Mouse (Mus musculus) embryonic facial prominence, embryonic 14.5 days (tissue): ENCODE measurements around the gene Gm20388. TPM values are rescaled to one million over a fixed set of nuclear protein-coding genes. Genes with fewer than 3 reads are reported as not detected.

Source experiments
- ATAC-seq: fragments of 200-750 bp; cut with Nextera tagmentation; 2 replicates; pipeline ENCODE4 v1.8.0; 2017; ENCODE audit warnings: low read depth, moderate number of reproducible peaks, moderate TSS enrichment
- DNase-seq: peaks from one replicate; pipeline ENCODE4 v3.0.0-alpha.2; 2015; ENCODE audit warnings: low spot score
- H3K27ac ChIP-seq: fragments of 300-500 bp; sonication (generic); replicated peaks from 2 replicates; pipeline ENCODE4 v1.5.1; 2014; ENCODE audit warnings: low read depth, mild to moderate bottlenecking, low read length, moderate library complexity
- H3K27me3 ChIP-seq: fragments of 300-500 bp; sonication (generic); replicated peaks from 2 replicates; pipeline ENCODE4 v1.6.1; 2014; ENCODE audit warnings: low read length; ENCODE audit not compliant: control insufficient read depth, insufficient read depth
- H3K36me3 ChIP-seq: fragments of 300-500 bp; sonication (generic); 2 replicates; pipeline ENCODE4 v1.6.1; 2014; ENCODE audit warnings: low read length, mixed read lengths; ENCODE audit not compliant: control insufficient read depth, insufficient read depth
- H3K4me1 ChIP-seq: fragments of 300-500 bp; sonication (generic); 2 replicates; pipeline ENCODE4 v1.6.1; 2014; ENCODE audit warnings: antibody characterized with exemption, low read length; ENCODE audit not compliant: control insufficient read depth, insufficient read depth
- H3K4me2 ChIP-seq: fragments of 300-500 bp; sonication (generic); 2 replicates; pipeline ENCODE4 v1.6.1; 2014; ENCODE audit warnings: low read depth, mild to moderate bottlenecking, low read length, moderate library complexity, mixed read lengths
- H3K4me3 ChIP-seq: fragments of 300-500 bp; sonication (generic); 2 replicates; pipeline ENCODE4 v1.5.1; 2014; ENCODE audit warnings: low read depth, mild to moderate bottlenecking, low read length
- H3K9ac ChIP-seq: fragments of 300-500 bp; sonication (generic); 2 replicates; pipeline ENCODE4 v1.6.1; 2014; ENCODE audit warnings: low read depth, mild to moderate bottlenecking, low read length, moderate library complexity, mixed read lengths
- H3K9me3 ChIP-seq: fragments of 300-500 bp; sonication (generic); 2 replicates; pipeline ENCODE4 v1.6.1; 2016; ENCODE audit warnings: low read length; ENCODE audit not compliant: control insufficient read depth
- WGBS: fragments of 180-500 bp; shearing (Covaris S2); extraction: QIAGEN DNeasy Blood & Tissue Kit; methylation state at CpG from one replicate; pipeline ENCODE4 v1.1.7; 2014; 5-methylcytosine and 5-hydroxymethylcytosine counted together
- polyA plus RNA-seq: library from polyadenylated mRNA; unstranded; fragments of >200 nt; fragmentation: Nextera tagmentation; extraction: Ambion mirVana; gene quantifications from 2 replicates; pipeline ENCODE4 v1.2.1, GENCODE M21; 2014

Gene Gm20388
- polyA plus RNA-seq, 1 experiment from 2014 or later, result not detected

GRCm38 (mm10) chr8:120368814-120369649 is 458.4 kb downstream of the Gm20388 start:
- H3K27ac ChIP-seq, result peak overlapping the region; percentile 72
- H3K4me1 ChIP-seq, result peaks cover 16% of the 10 kb centered on the region
- H3K4me2 ChIP-seq, result peak overlapping the region; percentile 36
- peak overlapping the region; percentile 14; the same call in 1 of the 2 replicates for H3K9ac ChIP-seq
- H3K9me3 ChIP-seq, result no peaks in the 10 kb centered on the region
- no peaks in the 10 kb centered on the region for H3K36me3 ChIP-seq
- DNase-seq, result peak; percentile 92
- ATAC-seq, result peak; percentile 78
- H3K4me3 ChIP-seq, result no peak overlapping the region
- H3K27me3 ChIP-seq, result no peaks in the 10 kb centered on the region
- 28% methylated on average over 10 of the region's 11 CpGs for WGBS

GRCm38 (mm10) chr8:120369956-120370355 is 459.3 kb downstream of the Gm20388 start:
- no peaks in the 10 kb centered on the region for H3K9me3 ChIP-seq
- no peak overlapping the region for H3K4me2 ChIP-seq
- no peaks in the 10 kb centered on the region for H3K27me3 ChIP-seq
- H3K9ac ChIP-seq, result no peak overlapping the region
- no peak for DNase-seq
- WGBS, result 62% methylated on average over 7 of the region's 7 CpGs
- H3K4me1 ChIP-seq, result peaks cover 25% of the 10 kb centered on the region
- H3K27ac ChIP-seq, result no peak overlapping the region
- ATAC-seq, result no peak
- no peaks in the 10 kb centered on the region for H3K36me3 ChIP-seq
- no peak overlapping the region for H3K4me3 ChIP-seq

GRCm38 (mm10) chr8:120370461-120370860 is 459.8 kb downstream of the Gm20388 start:
- H3K27ac ChIP-seq, result no peak overlapping the region

GRCm38 (mm10) chr8:120371146-120371545 is 460.5 kb downstream of the Gm20388 start:
- no peak overlapping the region for H3K27ac ChIP-seq
- no peaks in the 10 kb centered on the region for H3K27me3 ChIP-seq
- ATAC-seq (no peak), DNase-seq (no peak)
- H3K4me1 ChIP-seq, result peaks cover 26% of the 10 kb centered on the region
- no peak overlapping the region for H3K9ac ChIP-seq
- no peaks in the 10 kb centered on the region for H3K36me3 ChIP-seq
- no peak overlapping the region for H3K4me3 ChIP-seq
- 71% methylated on average over 5 of the region's 5 CpGs for WGBS
- no peak overlapping the region for H3K4me2 ChIP-seq
- no peaks in the 10 kb centered on the region for H3K9me3 ChIP-seq

More at GRCm38 (mm10) chr8:120370461-120370860, 459.8 kb downstream of the Gm20388 start:
- WGBS, result 65% methylated on average over 4 of the region's 4 CpGs
- Histone ChIP-seq H3K4me3 (no peak overlapping the region), H3K4me2 (no peak overlapping the region), H3K9ac (no peak overlapping the region), H3K36me3 (no peaks in the 10 kb centered on the region), H3K4me1 (peaks cover 26% of the 10 kb centered on the region), H3K27me3 (no peaks in the 10 kb centered on the region), H3K9me3 (no peaks in the 10 kb centered on the region)
- ATAC-seq (no peak), DNase-seq (no peak)

- DNase-seq, result no peak
- WGBS, result 75% methylated on average over 7 of the region's 8 CpGs
- Histone ChIP-seq H3K4me1 (peaks cover 30% of the 10 kb centered on the region), H3K9me3 (no peaks in the 10 kb centered on the region), H3K4me3 (no peak overlapping the region), H3K27me3 (no peaks in the 10 kb centered on the region), H3K9ac (0 out of 2 replicates have a peak overlapping the region, but pooled peaks have one; percentile 2), H3K36me3 (no peaks in the 10 kb centered on the region), H3K4me2 (no peak overlapping the region), H3K27ac (no peak overlapping the region)
- ATAC-seq, result no peak
Measured at GRCm38 (mm10) chr8:120371725-120372457, 461.2 kb downstream of the Gm20388 start.

- H3K4me1 ChIP-seq, result peaks cover 36% of the 10 kb centered on the region
- no peak overlapping the region for H3K27ac ChIP-seq
- no peak for DNase-seq
- no peaks in the 10 kb centered on the region for H3K27me3 ChIP-seq
- H3K9ac ChIP-seq, result no peak overlapping the region
- no peaks in the 10 kb centered on the region for H3K9me3 ChIP-seq
- WGBS, result 93% methylated on average over 6 of the region's 6 CpGs
- H3K36me3 ChIP-seq, result no peaks in the 10 kb centered on the region
- H3K4me2 ChIP-seq, result no peak overlapping the region
- no peak overlapping the region for H3K4me3 ChIP-seq
- ATAC-seq, result no peak
Measured at GRCm38 (mm10) chr8:120372684-120373083, 462.0 kb downstream of the Gm20388 start.

GRCm38 (mm10) chr8:120373621-120374020 is 463.0 kb downstream of the Gm20388 start:
- ATAC-seq (no peak), DNase-seq (no peak)
- H3K4me1 ChIP-seq, result peaks cover 41% of the 10 kb centered on the region
- H3K9me3 ChIP-seq, result no peaks in the 10 kb centered on the region
- no peak overlapping the region for H3K9ac ChIP-seq
- H3K4me2 ChIP-seq, result no peak overlapping the region
- H3K27ac ChIP-seq, result no peak overlapping the region
- H3K27me3 ChIP-seq, result no peaks in the 10 kb centered on the region
- WGBS, result 65% methylated on average over 3 of the region's 3 CpGs
- no peak overlapping the region for H3K4me3 ChIP-seq
- no peaks in the 10 kb centered on the region for H3K36me3 ChIP-seq

GRCm38 (mm10) chr8:120374070-120374469 is 463.4 kb downstream of the Gm20388 start:
- Histone ChIP-seq H3K36me3 (no peaks in the 10 kb centered on the region), H3K4me2 (no peak overlapping the region), H3K27me3 (no peaks in the 10 kb centered on the region), H3K4me1 (peaks cover 38% of the 10 kb centered on the region), H3K9me3 (no peaks in the 10 kb centered on the region), H3K9ac (no peak overlapping the region), H3K4me3 (no peak overlapping the region), H3K27ac (0 out of 2 replicates have a peak overlapping the region, but pooled peaks have one; percentile 21)
- DNase-seq (no peak), ATAC-seq (no peak; the same call in 1 of the 2 replicates)
- WGBS, result 75% methylated on average over 1 of the region's 1 CpGs
